Mouse (Mus musculus): ENCODE data around the gene Akt1s1.

GRCm38 (mm10) chr7:44862434-44862833 is 13.6 kb downstream of the Akt1s1 start:
- TF ChIP-seq CTCF (IDR thresholded peaks at IDR 0.05; ENCODE audit: low read depth) (no peak), EP300 (optimal IDR thresholded peaks at IDR 0.05) (no peak)
